Mouse (Mus musculus) adrenal gland, adult 18-20 months (tissue): Measurements from ENCODE around the gene Cep85l. TPM values are rescaled to one million over a fixed set of nuclear protein-coding genes. Genes with fewer than 3 reads are reported as not detected.

Experiments
- DNase-seq, 2 experiments: peaks; one replicate each; pipeline ENCODE4 v3.0.0; 2021 to 2022; ENCODE audit warnings: low spot score in 2 of 2
- total RNA-seq, 2 experiments: library from RNA; stranded (reverse); gene quantifications; 1 replicate in 1 of 2; 2 replicates in 1 of 2; pipeline ENCODE4 v1.2.3; 2021

Cep85l gene
- total RNA-seq, 2 experiments from 2014 or later, result 8.2 to 8.6 TPM

DNA sequence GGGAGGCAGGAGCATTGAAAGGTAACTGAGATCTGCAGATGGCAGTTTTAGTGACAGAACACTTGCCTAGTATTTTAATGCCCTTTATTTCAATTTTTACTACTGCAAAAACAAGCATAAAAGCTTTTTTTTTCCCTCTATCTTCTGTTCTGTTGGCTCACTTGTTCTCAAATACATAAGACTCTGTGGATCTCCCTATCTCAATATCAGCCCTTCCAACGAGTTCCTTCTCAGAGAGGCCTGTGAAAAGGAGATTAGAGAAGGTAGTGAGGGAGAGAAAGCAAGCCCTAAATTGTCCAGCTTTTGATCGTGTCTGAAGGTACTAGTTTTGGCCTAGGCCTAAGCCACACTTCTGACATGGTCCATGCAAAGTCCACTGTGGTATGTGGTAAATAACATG lies 150.6 kb downstream of the Cep85l start:
- no peak for DNase-seq

Other genes starting within 250 kb of the Cep85l start
- under 1 TPM; 0.48 to 0.73 TPM for gene Pln, start 42.3 kb downstream of the Cep85l start, total RNA-seq
- 10 to 100 TPM; 27.2 to 29.9 TPM for gene Asf1a, start 216.8 kb upstream of the Cep85l start, total RNA-seq